9 mouse cellular contexts compared by ENCODE assay signal in the genomic region with DNA sequence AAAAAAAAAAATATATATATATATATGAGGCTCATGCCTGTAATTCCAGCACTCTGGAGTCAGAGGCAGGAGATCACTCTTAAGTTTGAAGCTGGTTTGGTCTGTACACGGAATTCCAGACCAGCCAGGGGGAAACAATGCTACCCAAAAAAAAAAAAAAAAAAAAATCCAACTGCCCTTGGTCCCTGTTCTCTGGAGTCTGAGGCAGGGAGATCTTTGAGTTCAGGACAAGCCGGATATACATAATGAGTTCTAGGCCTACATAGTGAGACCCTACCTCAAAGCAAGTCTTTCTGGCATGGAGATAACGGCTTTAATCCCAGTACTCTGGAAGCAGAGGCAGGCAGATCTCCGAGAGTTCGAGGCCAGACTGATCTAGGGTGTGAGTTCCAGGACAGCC. TPM values are rescaled to one million over a fixed set of nuclear protein-coding genes. Genes with fewer than 3 reads are reported as not detected.
A peak's percentile ranks its signal among the peaks of the same experiment; 100 is the strongest.
DNase-seq lines count a peak whose midpoint lies in the region; ATAC-seq and TF ChIP-seq lines count a peak whose summit lies in the region.
"Had no signal": no experiment of that assay in that cellular context is flagged by ENCODE, and none has a peak within 500 bp of the region (broad histone marks: within the 10 kb centered on the region; RNA-seq: fewer than 3 reads in every experiment).

No protein-coding gene starts in this region.

- intact Hi-C loops in gastrocnemius, adult 2 months (cut with DNase I): loop anchor here (5.0 kb wide), 1 partner anchor 96 kb away; no protein-coding TSS in a partner anchor
- intact Hi-C loops in gastrocnemius, postnatal 36 days (cut with DNase I): no loop called here

- peak overlapping the region; percentile 84; the same call in 1 of the 2 replicates for H3K9ac ChIP-seq in forebrain, embryonic 15.5 days (replicated peaks)
- H3K9ac ChIP-seq in liver, embryonic 15.5 days: 0 out of 2 replicates have a peak overlapping the region, but pooled peaks have one; percentile 36

- DNase-seq in gastrocnemius, adult 2 months: no peak
- no peak for DNase-seq in gastrocnemius, postnatal 36 days
- no peak for DNase-seq in adrenal gland, postnatal 36 days
- no peak for DNase-seq in adrenal gland, postnatal 10 days

- H3K27ac ChIP-seq in gastrocnemius, adult 2 months: peak overlapping the region; percentile 92
- H3K27ac ChIP-seq in forebrain, embryonic 15.5 days (replicated peaks): peak overlapping the region; percentile 84
- H3K27ac ChIP-seq in liver, embryonic 15.5 days (replicated peaks): no peak overlapping the region

- H3ac ChIP-seq in C2C12 (ENCODE audit: control insufficient read depth, insufficient read length, low read depth): no peak overlapping the region

- no peak for TF ChIP-seq CTCF in gastrocnemius, adult 2 months (IDR thresholded peaks at IDR 0.05)
- TF ChIP-seq CTCF in C2C12 (IDR thresholded peaks at IDR 0.05; ENCODE audit: control insufficient read depth, insufficient read depth, insufficient read length): no peak

- no peaks in the 10 kb centered on the region for H3K9me3 ChIP-seq in forebrain, embryonic 15.5 days
- no peaks in the 10 kb centered on the region for H3K9me3 ChIP-seq in liver, embryonic 15.5 days (replicated peaks)

- H3K79me3 ChIP-seq in C2C12 (ENCODE audit: low read depth): peaks cover 21% of the 10 kb centered on the region

- peaks cover 9% of the 10 kb centered on the region for H3K36me3 ChIP-seq in C2C12 (ENCODE audit: control insufficient read depth, insufficient read depth)
- peaks cover 6% of the 10 kb centered on the region for H3K36me3 ChIP-seq in forebrain, embryonic 15.5 days
- peaks cover 9% of the 10 kb centered on the region; the same call in 1 of the 2 replicates for H3K36me3 ChIP-seq in liver, embryonic 15.5 days (replicated peaks)

- peaks cover 19% of the 10 kb centered on the region for H3K4me1 ChIP-seq in forebrain, embryonic 15.5 days
- H3K4me1 ChIP-seq in liver, embryonic 15.5 days (replicated peaks): peaks cover 29% of the 10 kb centered on the region

- H3K4me2 ChIP-seq in forebrain, embryonic 15.5 days (replicated peaks): peak overlapping the region; percentile 57
- peak overlapping the region; percentile 94 for H3K4me2 ChIP-seq in liver, embryonic 15.5 days

- peak overlapping the region; percentile 94 for H3K4me3 ChIP-seq in gastrocnemius, adult 2 months
- peak overlapping the region; percentile 55 for H3K4me3 ChIP-seq in C2C12 (ENCODE audit: insufficient read depth, poor library complexity, severe bottlenecking)
- H3K4me3 ChIP-seq in forebrain, embryonic 15.5 days: peak overlapping the region; percentile 86
- peak overlapping the region; percentile 83 for H3K4me3 ChIP-seq in liver, embryonic 15.5 days (replicated peaks)

- peaks cover 39% of the 10 kb centered on the region for H3K79me2 ChIP-seq in C2C12 (ENCODE audit: control insufficient read depth, insufficient read depth)

- no peaks in the 10 kb centered on the region for H3K27me3 ChIP-seq in C2C12 (ENCODE audit: control insufficient read depth, insufficient read depth, insufficient read length)
- H3K27me3 ChIP-seq in forebrain, embryonic 15.5 days: no peaks in the 10 kb centered on the region
- H3K27me3 ChIP-seq in liver, embryonic 15.5 days: no peaks in the 10 kb centered on the region

- no peak for ATAC-seq in forebrain, embryonic 15.5 days (replicated peaks)
- no peak for ATAC-seq in liver, embryonic 15.5 days (ENCODE audit: insufficient read depth)
- ATAC-seq in erythroid progenitor cell, adult 5-6 weeks (replicated peaks; ENCODE audit: low FRiP score, poor library complexity, severe bottlenecking): no peak

- WGBS in forebrain, embryonic 15.5 days: 66% methylated on average over 5 of the region's 5 CpGs
- WGBS in liver, embryonic 15.5 days (ENCODE audit: insufficient replicate concordance): 41% methylated on average over 5 of the region's 5 CpGs

TF ChIP-seq in C2C12, 6 proteins besides CTCF, POLR2A, EP300 and RAD21:
- TF ChIP-seq FOSL1 (IDR thresholded peaks at IDR 0.05; ENCODE audit: insufficient read depth, low read length, poor library complexity, severe bottlenecking): no peak
- TF ChIP-seq CEBPB (IDR thresholded peaks at IDR 0.05; ENCODE audit: low read depth): no peak
- no peak for TF ChIP-seq MAX (IDR thresholded peaks at IDR 0.05)
- no peak for TF ChIP-seq USF1 (IDR thresholded peaks at IDR 0.05; ENCODE audit: low read depth)
- no peak for TF ChIP-seq MYOG (IDR thresholded peaks at IDR 0.05; ENCODE audit: control insufficient read depth, extremely low read depth, insufficient read length)
- TF ChIP-seq MYOD1 (IDR thresholded peaks at IDR 0.05; ENCODE audit: control insufficient read depth, insufficient read length, low read depth): no peak

RNA-seq across cellular contexts. Expression of a gene that starts 0.4 kb away (rescaled TPM):
- 1 to 10 TPM; 5.1 to 5.9 TPM for total RNA-seq in gastrocnemius, adult 2 months (2021)
- total RNA-seq in gastrocnemius, postnatal 36 days (2021): 1 to 10 TPM; 3.5 to 4.5 TPM
- 13.6 TPM for polyA plus RNA-seq in C2C12 (2012; fragmentation: generic; extraction: Trizol)
- 79.6 and 83.6 TPM in 2 replicates for polyA plus RNA-seq in forebrain, embryonic 15.5 days (2015; fragmentation: Nextera tagmentation; extraction: Ambion mirVana)
- polyA plus RNA-seq in liver, embryonic 15.5 days (2015; fragmentation: Nextera tagmentation; extraction: Ambion mirVana): 8.7 and 10.8 TPM in 2 replicates
- total RNA-seq in adrenal gland, postnatal 36 days (2021): 10 to 100 TPM; 27.1 to 32.8 TPM
- 10 to 100 TPM; 24.7 to 26.3 TPM for total RNA-seq in adrenal gland, postnatal 10 days (2021)
- total RNA-seq in erythroid progenitor cell, adult 5-6 weeks (2015; ENCODE audit: low replicate concordance): 4.7 and 52.0 TPM in 2 replicates
- total RNA-seq in erythroid progenitor cell, adult 5-6 weeks (2017; ENCODE audit: low replicate concordance): 3.6 and 4.2 TPM in 2 replicates

RNA-seq across cellular contexts. Expression of a gene that starts 14.9 kb away (rescaled TPM):
- total RNA-seq in gastrocnemius, adult 2 months (2021): 1 to 10 TPM; 3.9 to 6.1 TPM
- 1 to 10 TPM; 3.1 to 3.9 TPM for total RNA-seq in gastrocnemius, postnatal 36 days (2021)
- polyA plus RNA-seq in C2C12 (2012; fragmentation: generic; extraction: Trizol): 45.9 TPM
- 1.3 and 1.5 TPM in 2 replicates for polyA plus RNA-seq in forebrain, embryonic 15.5 days (2015; fragmentation: Nextera tagmentation; extraction: Ambion mirVana)
- 11.9 and 13.5 TPM in 2 replicates for polyA plus RNA-seq in liver, embryonic 15.5 days (2015; fragmentation: Nextera tagmentation; extraction: Ambion mirVana)
- 10 to 100 TPM; 17.8 to 21.9 TPM for total RNA-seq in adrenal gland, postnatal 36 days (2021)
- 10 to 100 TPM; 15.8 to 23.3 TPM for total RNA-seq in adrenal gland, postnatal 10 days (2021)
- total RNA-seq in erythroid progenitor cell, adult 5-6 weeks (2015; ENCODE audit: low replicate concordance): 7.2 and 23.1 TPM in 2 replicates
- 34.8 and 64.6 TPM in 2 replicates for total RNA-seq in erythroid progenitor cell, adult 5-6 weeks (2017; ENCODE audit: low replicate concordance)

RNA-seq across cellular contexts. Expression of a gene that starts 18.8 kb away (rescaled TPM):
- total RNA-seq in gastrocnemius, adult 2 months (2021): 10 to 100 TPM; 37.3 to 46.0 TPM
- 10 to 100 TPM; 36.3 to 37.5 TPM for total RNA-seq in gastrocnemius, postnatal 36 days (2021)
- 200 TPM for polyA plus RNA-seq in C2C12 (2012; fragmentation: generic; extraction: Trizol)
- polyA plus RNA-seq in forebrain, embryonic 15.5 days (2015; fragmentation: Nextera tagmentation; extraction: Ambion mirVana): 239 and 240 TPM in 2 replicates
- 79.4 and 80.7 TPM in 2 replicates for polyA plus RNA-seq in liver, embryonic 15.5 days (2015; fragmentation: Nextera tagmentation; extraction: Ambion mirVana)
- total RNA-seq in adrenal gland, postnatal 36 days (2021): 100 to 1,000 TPM; 164 to 225 TPM
- 100 to 1,000 TPM; 139 to 159 TPM for total RNA-seq in adrenal gland, postnatal 10 days (2021)
- total RNA-seq in erythroid progenitor cell, adult 5-6 weeks (2015; ENCODE audit: low replicate concordance): 109 and 117 TPM in 2 replicates
- 41.2 and 42.5 TPM in 2 replicates for total RNA-seq in erythroid progenitor cell, adult 5-6 weeks (2017; ENCODE audit: low replicate concordance)

RNA-seq across cellular contexts. Expression of a gene that starts 22.9 kb away (rescaled TPM):
- total RNA-seq in gastrocnemius, adult 2 months (2021): not detected
- not detected for total RNA-seq in gastrocnemius, postnatal 36 days (2021)
- 0.07 TPM for polyA plus RNA-seq in C2C12 (2012; fragmentation: generic; extraction: Trizol)
- 0.22 TPM in 1 of 2 replicates, not detected in the other for polyA plus RNA-seq in forebrain, embryonic 15.5 days (2015; fragmentation: Nextera tagmentation; extraction: Ambion mirVana)
- not detected in 2 replicates for polyA plus RNA-seq in liver, embryonic 15.5 days (2015; fragmentation: Nextera tagmentation; extraction: Ambion mirVana)
- under 1 TPM in 1 of 2 experiments, not detected in 1; 0.40 TPM for total RNA-seq in adrenal gland, postnatal 36 days (2021)
- not detected for total RNA-seq in adrenal gland, postnatal 10 days (2021)
- not detected in 2 replicates for total RNA-seq in erythroid progenitor cell, adult 5-6 weeks (2015; ENCODE audit: low replicate concordance)
- not detected in 2 replicates for total RNA-seq in erythroid progenitor cell, adult 5-6 weeks (2017; ENCODE audit: low replicate concordance)
- total RNA-seq: hematopoietic stem cell, adult 5-6 weeks had no signal
